Mouse (Mus musculus) heart, adult 11 months (tissue): ENCODE measurements around the gene Mzf1.
"Not testable (repeated sequence)": the region's sequence is repeated elsewhere in the genome, so short reads cannot be mapped to it uniquely, and the experiment has no call there.

Experiments used
- DNase-seq: peaks from one replicate; pipeline ENCODE4 v3.0.0; 2022

Mzf1 gene

GRCm38 (mm10) chr7:13054287-13055010, at the start of gene Mzf1:
Gene Mzf1 (minus strand): TSS chr7:13054764.
- peak; percentile 99 for DNase-seq

GRCm38 (mm10) chr7:13095073-13095472, 40.5 kb upstream of the Mzf1 start, which contains the start of gene Vmn1r85:
Gene Vmn1r85 (minus strand): TSS chr7:13095173.
- no peak for DNase-seq

- DNase-seq: no peak
These were observed 17.7 kb upstream of the Mzf1 start for GRCm38 (mm10) chr7:13072293-13072692.

GRCm38 (mm10) chr7:13063399-13063798, 8.8 kb upstream of the Mzf1 start:
- not testable (repeated sequence) for DNase-seq

- peak; percentile 49 for DNase-seq
These were observed 5.0 kb upstream of the Mzf1 start for GRCm38 (mm10) chr7:13059536-13059935.

GRCm38 (mm10) chr7:13056913-13057700, 2.5 kb upstream of the Mzf1 start:
- peak; percentile 81 for DNase-seq

- DNase-seq: no peak
These were observed 640 bp downstream of the Mzf1 start for GRCm38 (mm10) chr7:13053961-13054286.

- DNase-seq: peak; percentile 76
These were observed 1.1 kb downstream of the Mzf1 start for GRCm38 (mm10) chr7:13053501-13053900.

- peak; percentile 75 for DNase-seq
These were observed 1.6 kb downstream of the Mzf1 start for GRCm38 (mm10) chr7:13053001-13053400.

- peak; percentile 90 for DNase-seq
These were observed 8.5 kb downstream of the Mzf1 start for GRCm38 (mm10) chr7:13046084-13046483.

- peak; percentile 87 for DNase-seq
These were observed 10.3 kb downstream of the Mzf1 start for GRCm38 (mm10) chr7:13044254-13044625.

GRCm38 (mm10) chr7:13043445-13044253, 10.9 kb downstream of the Mzf1 start:
- peak; percentile 83 for DNase-seq

GRCm38 (mm10) chr7:13043120-13043444, 11.5 kb downstream of the Mzf1 start:
- no peak for DNase-seq

- DNase-seq: peak; percentile 67
These were observed 12.1 kb downstream of the Mzf1 start for GRCm38 (mm10) chr7:13042511-13042910.

GRCm38 (mm10) chr7:13041256-13041655, 13.3 kb downstream of the Mzf1 start:
- DNase-seq: peak; percentile 84

- DNase-seq: no peak
These were observed 15.4 kb downstream of the Mzf1 start for GRCm38 (mm10) chr7:13039181-13039580.

- no peak for DNase-seq
These were observed 15.9 kb downstream of the Mzf1 start for GRCm38 (mm10) chr7:13038621-13039169.

- DNase-seq: peak; percentile 100
These were observed 16.5 kb downstream of the Mzf1 start, which contains the start of gene Ube2m for GRCm38 (mm10) chr7:13037901-13038555. Gene Ube2m (minus strand): TSS chr7:13038275.

- DNase-seq: no peak
These were observed 17.2 kb downstream of the Mzf1 start for GRCm38 (mm10) chr7:13037366-13037765.

- DNase-seq: peak; percentile 78
These were observed 17.8 kb downstream of the Mzf1 start for GRCm38 (mm10) chr7:13036806-13037205.

- DNase-seq: no peak
These were observed 19.2 kb downstream of the Mzf1 start for GRCm38 (mm10) chr7:13035211-13035855.
